Mouse (Mus musculus) T-helper 17 cell (primary cell): ENCODE data around the gene Nfxl1.
"Not testable (repeated sequence)": the region's sequence is repeated elsewhere in the genome, so short reads cannot be mapped to it uniquely, and the experiment has no call there.

Source experiments
- in situ Hi-C, 2 experiments: fragments of 300-600 bp; cut with MboI, MseI; formaldehyde crosslinking; loops; 1 replicate in 1 of 2; 2 replicates in 1 of 2; pipeline ENCODE4 v1.15.1; 2025; ENCODE audit warnings: high pct_unique_total_duplicates in 2 of 2

The Nfxl1 gene

DNA sequence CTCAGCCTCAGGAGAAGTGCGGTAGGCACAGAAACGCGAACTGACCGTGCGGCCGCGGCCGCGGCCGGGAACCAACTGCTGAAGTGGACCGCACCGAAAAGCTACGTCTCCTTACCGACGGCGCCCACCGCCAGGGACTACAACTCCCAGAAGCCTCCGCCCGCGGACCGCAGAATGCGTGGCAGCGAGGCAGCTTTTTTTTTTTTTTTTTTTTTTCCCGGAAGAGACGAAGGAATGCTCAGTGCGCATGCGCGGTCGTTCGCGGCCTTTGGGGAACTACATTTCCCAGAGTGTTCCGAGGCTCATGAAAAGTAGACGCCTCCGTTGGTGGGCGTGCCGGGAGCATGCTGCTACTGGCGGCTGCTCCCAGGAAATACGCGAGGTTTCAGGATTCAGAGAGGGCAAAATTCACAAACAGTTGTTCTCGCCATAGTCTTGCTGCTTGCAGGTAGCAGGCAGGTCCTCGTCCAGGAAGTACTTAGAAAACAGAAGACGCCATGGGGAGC lies at the start of gene Nfxl1:
Gene Nfxl1 (minus strand): TSS at position 141 of the 506 bp plus-strand sequence.
- in situ Hi-C loops: loop anchor here in 1 of 2 experiments (10.0 kb wide), 1 partner anchor 115 kb away; no protein-coding TSS in a partner anchor

DNA sequence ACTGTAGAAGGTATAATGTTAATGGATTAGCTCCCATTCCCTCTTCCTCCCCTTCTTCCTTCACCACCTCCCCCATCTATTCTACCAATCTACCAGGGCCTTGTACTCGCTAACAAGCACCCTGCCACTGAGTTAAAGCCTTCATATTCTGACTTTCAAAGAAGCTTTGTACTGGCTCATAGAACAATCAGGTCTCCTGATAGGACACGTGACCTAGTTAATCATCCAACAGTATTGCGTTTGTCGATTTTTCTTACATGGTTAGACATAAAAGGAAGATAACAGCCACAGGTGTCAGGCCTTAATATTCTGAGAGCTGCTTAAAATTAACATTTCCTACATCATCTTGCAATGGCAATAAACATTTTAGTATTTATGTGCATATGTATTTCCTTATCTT lies 43.7 kb upstream of the Nfxl1 start:
- in situ Hi-C loops: no loop called here

DNA sequence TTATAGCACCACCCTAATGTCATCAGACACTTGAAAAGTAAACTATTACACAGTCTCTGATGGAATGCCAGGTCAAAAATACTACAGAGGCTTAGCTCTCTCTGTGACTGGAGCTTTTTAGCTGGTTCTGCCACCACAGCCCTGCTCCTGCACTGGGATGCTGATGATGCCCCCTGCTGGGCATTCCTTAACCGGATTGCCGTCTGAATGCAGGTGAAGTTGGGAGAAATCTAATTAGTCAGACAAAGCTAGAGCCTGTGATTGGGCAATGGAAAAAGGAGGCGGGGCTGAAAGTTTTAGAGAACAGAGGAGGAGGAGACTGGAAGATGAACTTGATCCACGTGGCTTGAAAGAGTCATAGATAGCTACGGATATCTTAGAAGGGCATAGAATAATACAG lies 41.5 kb upstream of the Nfxl1 start:
- in situ Hi-C loops: no loop called here

DNA sequence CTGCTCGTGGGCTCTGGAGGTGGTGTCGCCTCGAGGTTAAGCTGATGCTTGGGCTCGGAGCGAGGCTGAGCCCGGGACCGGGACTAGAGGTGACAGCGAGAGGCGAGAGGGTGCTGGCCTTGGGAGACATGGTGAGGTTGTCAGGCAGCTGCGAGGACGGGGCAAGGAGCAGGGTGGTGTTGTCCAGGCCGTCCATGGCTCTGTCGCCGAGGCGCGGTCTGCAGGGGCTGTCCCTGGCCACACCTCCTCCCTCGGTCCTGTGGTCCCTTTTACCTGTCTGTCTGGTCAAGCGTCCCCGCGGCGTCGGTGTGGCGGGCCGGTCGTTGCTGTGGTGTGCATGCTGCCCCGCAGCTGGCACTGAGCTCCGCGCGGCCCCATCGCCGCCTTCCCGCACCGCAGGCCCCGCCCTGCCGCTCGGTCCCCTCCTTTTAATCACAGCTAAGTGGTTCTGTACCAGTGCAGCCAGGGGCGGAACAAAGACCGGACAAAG lies 27.8 kb upstream of the Nfxl1 start, which contains the start of gene Gm5868:
Gene Gm5868 (minus strand): TSS at position 360 of the 490 bp plus-strand sequence.
- in situ Hi-C loops: no loop called here

DNA sequence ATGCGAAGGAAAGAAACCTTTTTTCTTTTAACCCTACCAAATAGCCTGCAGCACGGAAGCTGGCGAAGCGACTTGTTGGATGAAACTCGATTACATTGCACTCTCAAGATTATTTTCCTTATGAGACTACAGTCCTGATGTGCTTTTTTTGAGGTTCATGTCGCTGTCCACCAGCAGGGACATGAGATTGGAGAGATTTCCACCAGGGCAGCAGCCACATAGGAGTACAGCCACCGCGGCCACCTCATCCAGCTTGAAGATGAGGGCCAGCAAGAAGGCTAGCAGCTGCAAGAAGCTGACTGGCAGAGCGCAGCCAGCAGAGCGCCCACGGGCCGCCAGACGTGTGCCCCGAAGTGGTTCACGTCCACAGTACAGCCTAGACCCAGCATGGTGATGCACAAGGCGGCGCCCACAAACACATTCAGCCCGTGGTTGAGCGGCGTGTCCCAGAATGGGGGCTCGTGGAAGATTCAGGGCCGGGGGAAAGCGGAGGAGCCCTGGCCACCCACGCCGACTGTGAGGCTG lies 27.2 kb upstream of the Nfxl1 start:
- in situ Hi-C loops: not testable (repeated sequence)

DNA sequence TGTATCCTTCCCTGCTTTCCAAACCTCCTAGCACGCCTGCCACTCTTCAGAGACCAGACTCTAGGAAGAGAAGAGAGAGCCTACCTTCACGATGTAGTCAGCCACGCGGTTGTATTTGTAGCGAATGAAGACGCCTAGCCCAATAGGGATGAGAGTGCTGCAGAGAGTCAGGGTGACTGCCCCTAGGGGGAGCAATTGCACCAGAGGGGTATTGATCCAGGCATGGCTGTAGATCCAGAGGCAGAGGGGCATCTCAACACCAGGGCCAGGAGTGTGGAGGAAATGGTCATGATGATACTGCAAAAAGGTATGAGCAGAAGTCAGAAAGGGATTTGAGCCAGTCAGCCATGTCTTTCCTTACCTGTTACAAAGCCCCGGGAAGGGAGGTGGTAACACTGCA lies 26.6 kb upstream of the Nfxl1 start:
- in situ Hi-C loops: not testable (repeated sequence)

DNA sequence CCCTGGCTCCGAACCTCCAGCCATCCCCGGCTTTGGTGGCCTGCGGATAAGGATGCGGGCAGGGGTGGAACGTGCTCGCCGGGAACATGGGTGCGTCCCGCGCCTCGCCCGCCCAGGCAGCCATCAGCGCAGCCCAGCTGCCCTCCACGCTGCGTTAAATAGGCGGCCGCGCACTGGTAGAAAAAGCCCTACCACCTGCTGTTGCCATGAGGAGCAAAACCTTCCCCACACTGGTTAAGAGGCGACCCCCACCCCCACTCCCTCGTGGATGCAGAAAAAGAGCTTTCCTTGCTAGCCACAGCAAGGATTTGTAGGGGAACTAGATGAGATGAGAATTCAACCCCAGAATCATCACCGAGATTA lies 21.5 kb upstream of the Nfxl1 start, which contains the start of gene Zar1:
Gene Zar1 (minus strand): TSS at position 285 of the 363 bp plus-strand sequence.
- in situ Hi-C loops: not testable (repeated sequence)

DNA sequence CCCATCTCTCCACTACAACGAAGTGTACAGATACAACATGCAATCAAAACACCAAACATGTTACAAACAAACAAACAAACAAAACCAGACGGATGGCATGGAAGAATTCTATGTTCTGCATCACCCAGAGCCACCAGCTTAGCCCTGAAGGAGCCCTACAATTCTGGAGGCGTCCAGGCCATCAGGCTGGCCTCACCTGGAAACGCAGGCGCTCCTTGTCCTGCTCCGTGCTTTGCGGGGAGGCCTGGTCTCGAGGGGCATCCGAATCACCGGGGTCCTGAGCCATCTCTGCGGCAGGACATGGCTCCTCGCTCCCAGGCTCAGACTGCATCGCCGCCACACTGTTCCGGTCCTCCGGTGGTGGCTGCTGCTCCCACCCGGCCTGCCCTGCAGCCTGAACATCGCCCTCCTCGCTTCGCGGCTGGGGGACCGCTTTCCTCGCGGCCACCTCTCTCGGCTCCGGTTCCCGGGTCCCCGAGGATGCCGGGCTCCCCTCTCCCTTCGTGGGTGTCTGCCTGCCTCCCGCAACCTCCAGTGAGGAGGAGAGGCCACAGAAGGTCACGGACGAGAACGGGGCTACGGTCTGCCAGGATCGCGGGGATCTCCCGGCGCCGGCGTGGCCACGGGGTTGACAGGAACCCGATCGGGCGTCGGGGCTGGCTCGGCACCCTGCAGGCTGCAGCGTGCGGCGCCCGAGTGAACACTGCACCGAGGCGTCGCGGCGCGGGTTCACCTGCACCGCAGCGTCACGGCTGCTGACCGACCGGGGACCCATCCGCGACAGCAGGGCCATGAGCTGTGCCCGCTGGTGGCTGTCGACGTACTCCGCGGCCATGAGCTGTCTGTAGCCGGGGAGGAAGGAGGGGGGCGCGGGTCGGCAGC lies 20.8 kb upstream of the Nfxl1 start:
- in situ Hi-C loops: not testable (repeated sequence)

DNA sequence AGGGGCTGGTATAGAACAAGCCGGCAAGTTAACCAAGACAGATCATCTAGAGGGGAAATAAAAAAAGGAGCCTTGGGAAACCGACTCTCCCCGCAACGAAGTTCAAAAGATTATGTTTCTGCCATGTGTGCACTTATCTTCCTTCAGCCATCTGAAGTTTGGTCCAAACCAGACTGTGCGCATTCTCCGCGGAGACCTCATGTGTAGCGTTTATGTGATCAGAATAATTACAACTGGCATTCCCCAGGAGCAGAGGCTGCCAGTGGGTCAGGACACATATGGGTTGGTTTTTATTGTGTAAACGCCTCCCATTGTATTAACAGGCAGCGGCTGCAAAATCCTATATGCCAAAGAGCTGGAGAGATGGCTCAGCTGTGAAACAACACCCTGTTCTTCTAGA lies 20.1 kb upstream of the Nfxl1 start:
- in situ Hi-C loops: not testable (repeated sequence)

DNA sequence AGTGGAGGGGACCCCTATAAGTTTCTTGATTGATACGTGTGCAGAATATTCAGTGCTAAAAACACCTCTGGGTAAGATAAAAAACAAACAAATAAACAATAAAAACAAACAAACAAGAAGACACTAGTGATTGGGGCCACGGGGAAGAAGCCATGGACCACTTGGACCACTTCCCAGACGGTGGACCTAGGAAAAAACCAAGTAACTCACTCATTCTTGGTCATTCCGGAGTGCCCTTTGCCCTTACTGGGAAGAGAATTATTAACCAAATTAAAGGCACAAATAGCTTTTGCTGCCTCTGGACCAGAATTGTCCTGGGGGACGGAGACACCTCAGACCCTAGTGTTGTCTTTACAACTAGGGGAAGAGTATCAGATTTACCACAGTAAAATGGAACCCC lies 6.1 kb upstream of the Nfxl1 start:
- in situ Hi-C loops: loop anchor here in 1 of 2 experiments (10.0 kb wide), 1 partner anchor 109 kb away; no protein-coding TSS in a partner anchor

DNA sequence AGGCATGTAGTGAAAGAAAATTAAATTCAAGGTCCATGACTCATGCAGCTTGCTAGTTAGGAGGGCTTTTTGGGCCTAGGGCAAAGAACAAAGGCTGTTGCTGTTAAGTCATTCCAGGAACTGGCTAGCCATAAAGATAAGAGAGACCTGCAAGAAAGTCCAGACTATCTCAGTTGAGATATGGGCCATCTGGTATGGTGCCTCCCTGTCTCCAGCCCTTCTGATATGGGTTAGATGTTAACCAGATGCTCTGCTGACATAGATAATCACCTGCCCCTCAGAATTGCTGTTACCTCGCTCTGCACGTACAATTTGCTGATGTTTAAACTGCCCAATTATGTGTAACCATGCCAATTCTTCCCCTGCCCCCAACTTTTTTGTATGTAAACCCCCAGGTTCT lies 3.7 kb upstream of the Nfxl1 start:
- in situ Hi-C loops: loop anchor here in 1 of 2 experiments (10.0 kb wide), 1 partner anchor 112 kb away; no protein-coding TSS in a partner anchor

DNA sequence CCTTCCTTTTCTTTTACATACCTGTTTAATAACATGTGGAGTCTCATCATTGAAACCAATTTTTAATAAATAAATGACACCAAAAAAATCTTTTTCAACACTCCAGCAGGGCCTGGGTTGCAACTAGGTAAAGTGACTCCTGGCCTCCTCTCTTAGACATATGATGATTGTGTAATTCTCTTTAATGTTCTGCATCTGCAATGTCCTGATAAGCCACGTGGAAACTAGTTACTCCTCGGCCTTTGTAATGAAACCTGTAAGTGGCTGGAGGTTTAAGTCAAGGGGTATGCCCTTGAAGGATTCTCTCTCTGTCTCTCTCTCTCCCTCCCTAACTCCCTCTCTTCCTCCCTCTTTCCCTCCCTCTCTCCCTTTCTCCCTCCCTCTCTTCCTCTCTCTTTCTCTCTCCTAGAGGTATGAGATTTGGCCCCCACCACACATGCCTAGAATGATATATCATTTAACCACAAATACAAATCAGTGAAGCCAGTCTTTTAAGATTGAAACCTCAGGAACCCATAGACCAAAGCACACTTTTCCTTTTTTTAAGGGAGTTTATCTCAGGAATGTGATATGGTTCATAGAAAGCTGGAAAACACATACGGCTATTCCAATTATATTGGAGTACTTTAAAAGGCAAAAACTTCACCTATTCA lies 1.6 kb upstream of the Nfxl1 start:
- in situ Hi-C loops: loop anchor here in 1 of 2 experiments (10.0 kb wide), 1 partner anchor 114 kb away; no protein-coding TSS in a partner anchor

DNA sequence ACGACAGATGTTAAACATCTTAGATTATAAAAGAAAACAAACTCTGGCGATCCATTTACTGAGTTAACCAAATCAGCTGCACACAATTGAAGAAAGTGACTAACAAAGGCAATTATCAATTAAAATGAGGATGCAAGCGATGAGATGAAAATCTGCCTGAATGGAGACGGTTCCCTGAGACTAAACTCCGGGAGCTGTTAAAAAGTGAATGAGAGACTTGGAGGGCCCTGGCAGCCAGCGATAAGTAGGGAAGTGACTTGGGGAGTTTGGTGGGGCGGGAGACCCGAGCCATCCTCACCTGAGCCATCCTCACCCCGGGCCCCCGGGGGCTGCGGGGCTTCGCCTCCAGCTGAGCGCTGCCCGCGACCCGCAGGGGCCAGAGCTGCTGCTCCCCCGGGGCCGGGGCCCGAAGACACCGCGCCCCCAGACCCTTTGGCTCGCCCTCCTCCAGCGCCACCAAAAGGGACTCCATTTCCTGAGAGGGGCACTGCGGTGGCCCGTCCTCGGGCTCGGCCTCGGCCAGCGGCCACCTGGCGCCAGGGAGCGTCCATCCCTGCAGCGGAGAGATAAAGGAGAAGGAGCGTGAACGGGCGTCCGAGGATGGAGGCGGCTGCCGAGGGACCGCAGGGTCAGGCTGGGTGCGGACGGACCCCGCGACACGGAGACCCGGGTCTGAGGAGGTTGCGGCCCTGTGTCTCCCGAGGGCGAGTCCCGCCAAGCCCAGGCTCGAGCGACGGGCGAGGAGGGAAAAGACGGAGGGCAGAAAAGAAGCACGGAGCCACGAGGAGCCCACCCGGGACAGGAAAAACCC lies 563 bp downstream of the Nfxl1 start:
- in situ Hi-C loops: no loop called here

DNA sequence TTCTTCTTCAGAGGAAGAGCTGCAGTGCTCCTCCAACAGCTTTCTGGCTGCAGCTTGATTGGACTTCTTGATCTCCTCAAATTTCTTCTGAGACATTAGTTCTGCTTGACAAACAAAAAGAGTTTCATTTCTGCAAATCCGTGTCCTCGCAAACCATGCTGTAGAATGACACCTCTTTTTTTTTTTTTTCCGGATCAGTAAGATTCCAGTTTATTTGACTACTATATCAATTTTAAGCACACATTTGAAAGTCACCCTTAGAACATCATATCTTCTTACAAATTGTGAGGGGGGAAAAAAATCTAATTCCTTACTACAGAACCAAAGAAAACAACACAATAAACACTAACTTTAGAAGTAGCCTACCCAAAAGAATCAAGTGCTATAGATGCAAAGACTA lies 3.2 kb downstream of the Nfxl1 start:
- in situ Hi-C loops: no loop called here

DNA sequence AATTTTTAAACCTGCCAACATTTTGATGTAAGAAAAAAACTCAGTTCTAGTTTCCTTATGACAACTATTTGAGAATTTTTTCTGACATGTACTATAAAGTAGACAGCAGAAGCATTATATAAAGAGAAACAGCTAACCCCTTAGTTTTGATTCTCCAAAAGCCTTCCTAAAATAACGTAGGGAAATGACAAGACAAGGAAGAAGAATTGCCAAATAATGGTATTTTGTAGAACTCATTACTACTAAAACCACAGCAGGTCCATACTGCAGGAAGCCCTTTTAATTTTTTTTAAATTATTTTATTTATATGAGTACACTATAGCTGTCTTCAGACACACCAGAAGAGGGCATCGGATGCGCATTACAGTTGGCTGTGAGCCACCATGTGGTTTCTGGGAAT lies 8.3 kb downstream of the Nfxl1 start:
- in situ Hi-C loops: no loop called here

DNA sequence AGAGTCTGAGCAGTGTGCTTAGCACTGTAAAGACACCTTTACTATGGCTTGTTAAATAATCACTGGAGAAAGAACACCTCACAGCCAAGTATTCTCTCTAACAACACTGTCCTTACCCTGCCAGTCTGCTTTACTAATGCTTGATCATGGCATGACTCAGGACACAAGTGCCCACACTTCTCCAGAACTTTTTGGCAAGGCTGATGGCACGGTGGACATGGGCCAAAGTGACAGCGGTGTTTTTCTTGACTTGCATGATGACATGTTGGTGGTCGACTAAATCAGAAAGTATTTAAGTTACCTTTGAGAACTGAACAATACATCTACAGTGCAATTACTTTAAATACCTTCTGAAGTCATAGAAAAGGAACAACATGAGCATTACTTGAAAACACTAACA lies 30.6 kb downstream of the Nfxl1 start:
- in situ Hi-C loops: no loop called here

DNA sequence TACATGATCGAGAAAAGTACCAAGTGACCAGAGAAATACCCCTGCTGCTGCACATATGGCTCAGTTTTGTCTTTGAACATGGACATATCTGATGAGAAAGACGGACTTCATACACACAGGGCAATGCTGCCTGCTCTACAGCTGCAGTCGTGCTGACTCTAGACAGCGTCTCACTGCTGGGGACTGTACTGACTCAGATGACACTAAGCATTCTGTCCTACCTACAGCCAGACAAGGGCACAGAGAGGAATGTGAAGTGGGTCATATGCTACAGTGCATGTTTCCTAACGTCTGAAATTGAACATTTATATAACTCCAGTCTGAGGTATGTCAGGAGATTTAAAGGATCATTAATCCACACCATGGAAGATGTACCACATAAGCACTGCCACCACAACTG lies 45.7 kb downstream of the Nfxl1 start:
- in situ Hi-C loops: no loop called here

DNA sequence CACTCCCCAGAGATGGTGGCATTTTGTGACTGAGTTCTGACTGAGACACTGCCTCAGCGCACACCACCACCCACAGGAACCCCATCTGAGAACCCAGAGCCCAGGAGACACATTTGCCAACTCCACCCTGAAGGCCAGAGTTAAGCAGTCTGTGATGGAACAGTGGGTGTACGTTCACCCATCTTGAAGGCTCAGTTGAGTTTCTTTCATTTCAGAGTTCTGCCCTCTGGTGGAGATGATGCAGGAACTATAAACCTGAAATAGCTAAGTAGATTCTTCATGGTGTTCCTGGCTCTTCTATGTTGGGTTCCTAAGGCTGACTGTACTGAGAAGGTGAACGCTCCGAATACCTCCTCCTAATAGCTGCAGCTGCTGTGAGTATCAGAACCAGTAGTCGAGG lies 53.7 kb downstream of the Nfxl1 start:
- in situ Hi-C loops: no loop called here

DNA sequence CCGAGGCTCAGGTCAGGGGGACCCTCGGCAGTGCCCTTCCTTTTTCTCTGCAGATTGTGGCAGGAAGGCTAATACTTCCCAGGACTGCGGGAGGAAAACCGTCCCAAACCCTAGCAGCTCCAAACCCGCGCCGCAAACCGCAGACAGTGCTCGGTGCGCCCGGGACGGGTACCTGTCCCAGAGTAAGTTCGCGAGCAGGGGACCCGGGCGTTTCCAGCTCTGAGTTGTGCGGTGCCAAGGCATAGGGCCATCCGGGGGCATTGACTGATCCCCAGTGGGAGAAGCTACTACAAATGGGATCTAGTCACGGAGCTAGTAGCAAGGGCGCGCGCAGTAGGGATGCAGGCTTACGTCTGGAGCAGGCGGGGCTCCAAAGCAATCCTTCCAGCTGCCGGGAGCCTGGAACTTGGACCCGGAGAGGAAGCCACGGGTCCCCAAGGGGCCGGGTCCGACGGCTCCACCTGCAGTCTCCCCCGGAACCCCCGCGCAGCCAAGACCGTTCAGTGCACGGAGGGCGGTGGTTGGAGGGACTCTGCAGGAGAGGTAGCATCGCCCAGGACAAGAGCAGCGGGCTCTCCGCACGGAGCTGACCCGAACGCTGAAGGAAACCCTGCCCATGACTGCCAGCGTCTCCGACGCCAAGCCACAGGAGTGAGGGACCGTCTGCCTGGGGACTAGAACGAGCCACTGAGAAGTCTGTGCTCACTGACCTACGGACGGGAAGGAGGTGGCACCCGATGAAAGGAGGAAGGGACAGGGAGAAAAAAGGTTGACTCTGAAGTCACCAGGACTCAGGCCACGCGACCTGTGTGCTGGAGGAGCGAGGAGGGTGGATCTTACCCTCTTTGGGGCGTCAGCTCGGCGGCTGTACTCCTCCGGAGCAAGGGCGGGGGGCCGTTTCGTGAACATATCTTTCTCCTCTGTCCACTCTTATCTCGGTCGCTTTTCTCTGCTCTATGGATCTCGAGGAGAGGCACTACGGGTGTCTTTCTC lies 55.7 kb downstream of the Nfxl1 start, which contains the start of gene Corin:
Gene Corin (minus strand): TSS at position 943 of the 993 bp plus-strand sequence.
- in situ Hi-C loops: no loop called here

DNA sequence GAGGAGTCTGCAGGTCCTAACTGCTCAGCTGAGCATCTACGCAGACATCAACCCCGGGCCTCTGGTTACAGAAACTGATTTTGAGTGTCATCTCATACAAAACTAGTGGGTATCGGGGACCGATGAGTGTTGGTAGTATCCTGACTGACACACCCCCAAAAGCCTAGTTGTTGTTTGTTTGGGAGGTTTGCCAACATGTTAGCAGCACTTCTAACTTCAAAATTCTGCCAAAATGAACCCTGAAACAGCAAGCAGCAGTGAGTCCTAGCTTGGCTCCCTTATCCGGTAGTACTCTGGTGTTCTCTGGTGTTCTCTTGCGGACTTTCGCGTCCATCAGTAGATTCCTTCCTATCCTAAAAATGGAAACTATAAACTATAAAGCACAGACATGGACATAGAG lies 56.7 kb downstream of the Nfxl1 start:
- in situ Hi-C loops: no loop called here
